Mouse (Mus musculus) megakaryocyte progenitor cell, adult 5-6 weeks (primary cell): ENCODE measurements at regions not wholly inside any gene's neighbourhood (a gene's known extent, or its start where the extent isn't known, plus 50 kb on each side); places are given as distances from the start of the nearest gene placed in this dataset.

Experiments used
- ATAC-seq: replicated peaks from 2 replicates; pipeline ENCODE4 v1.8.0; 2016; ENCODE audit warnings: mild to moderate bottlenecking, moderate TSS enrichment, inconsistent platforms; ENCODE audit not compliant: poor library complexity

DNA sequence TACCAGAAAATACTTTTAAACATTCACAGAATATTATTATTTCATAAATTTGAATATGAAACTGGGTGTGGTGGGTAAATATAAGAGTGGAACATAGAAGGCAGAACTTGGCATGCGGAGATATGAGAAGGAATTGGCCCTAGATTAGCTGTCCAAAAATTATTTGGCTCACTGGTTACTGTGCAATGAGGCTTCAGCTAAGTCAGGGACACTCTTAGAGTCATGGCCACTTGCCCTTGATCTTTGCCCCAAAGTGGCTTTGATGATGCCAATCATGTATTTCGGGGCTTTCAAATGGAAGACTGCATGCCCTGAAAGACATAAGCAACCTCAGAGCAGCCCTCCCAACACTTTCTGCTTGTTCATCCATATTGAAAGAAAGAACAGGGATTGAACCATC is 76.9 kb downstream of the Pxdc1 start:
- no peak for ATAC-seq

DNA sequence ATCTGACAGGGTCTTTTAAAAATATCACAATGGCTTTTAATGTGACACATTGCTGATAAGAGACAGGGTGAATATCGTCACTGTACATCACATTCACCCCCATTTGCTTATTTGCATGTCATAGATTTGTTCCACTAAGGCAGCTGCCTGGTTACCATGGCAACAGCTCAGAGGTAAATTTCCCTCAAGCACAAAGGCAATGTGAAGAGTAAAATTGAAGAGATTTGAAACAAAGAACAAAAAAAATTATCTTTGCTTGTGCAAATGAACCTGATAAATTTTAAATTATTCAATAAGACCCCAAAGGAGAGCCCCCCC is 77.3 kb downstream of the Pxdc1 start:
- ATAC-seq, result no peak

- ATAC-seq, result no peak
Measured at GRCm38 (mm10) chr13:34575179-34575996, 77.9 kb downstream of the Pxdc1 start.

DNA sequence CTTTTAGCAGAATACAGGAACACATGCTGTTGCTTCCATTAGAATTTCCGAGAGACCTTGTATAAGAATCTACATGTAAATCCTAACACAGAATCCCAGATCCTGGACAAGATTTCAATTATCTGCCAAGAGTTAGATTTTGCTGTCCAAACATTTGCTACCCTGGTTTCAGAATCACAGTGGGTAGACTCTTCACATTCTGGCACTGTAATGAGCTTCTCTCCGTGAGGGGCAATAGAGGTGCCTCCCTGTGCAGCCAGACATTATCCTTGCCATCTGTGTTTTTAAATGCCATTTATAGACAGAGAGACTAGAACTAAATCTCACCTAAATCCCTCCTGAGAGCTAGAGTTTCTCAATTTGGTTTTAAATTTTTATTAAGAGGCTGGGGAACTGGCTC is 84.0 kb downstream of the Pxdc1 start:
- ATAC-seq, result no peak

DNA sequence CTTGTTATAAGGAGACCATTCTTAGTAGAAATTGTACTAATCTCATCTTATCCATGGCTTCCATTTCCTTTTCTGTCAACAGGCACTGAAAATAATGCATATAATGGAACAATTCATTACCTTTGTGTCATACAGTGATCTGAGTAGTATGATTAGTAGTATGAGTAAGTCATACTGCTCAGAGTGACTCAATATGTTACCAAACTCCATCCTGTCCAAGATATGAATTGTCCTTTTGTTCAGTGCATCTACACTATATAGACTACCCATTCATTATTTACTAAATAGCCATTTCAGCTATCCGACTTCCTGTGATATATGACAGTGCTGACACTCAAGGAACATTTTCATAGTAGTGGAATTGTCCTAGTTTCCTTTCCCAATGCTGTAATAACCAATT is 86.6 kb downstream of the Pxdc1 start:
- ATAC-seq, result no peak

GRCm38 (mm10) chr13:34550130-34550884 is 103.0 kb downstream of the Pxdc1 start:
- no peak for ATAC-seq

- ATAC-seq, result no peak
Measured at GRCm38 (mm10) chr13:34540646-34541045, 112.6 kb downstream of the Pxdc1 start.

DNA sequence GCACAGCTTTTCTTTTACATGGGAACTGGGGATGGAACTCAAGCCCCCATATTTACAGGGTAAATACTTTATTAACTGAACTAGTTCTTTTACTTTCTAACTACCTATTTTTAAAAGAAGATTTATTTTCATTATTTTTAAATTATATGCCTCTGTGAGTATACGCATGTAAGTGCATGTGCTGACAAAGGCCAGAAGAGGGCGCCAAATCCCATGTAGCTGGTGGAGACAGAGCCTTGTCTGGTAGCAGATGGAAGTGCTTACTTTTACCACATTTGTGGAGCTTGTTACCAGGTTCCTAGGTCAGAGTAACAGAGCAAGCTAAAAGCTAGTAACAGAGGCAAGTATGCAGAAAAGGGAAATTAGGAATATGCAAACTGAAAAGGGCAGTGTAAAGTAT is 119.4 kb downstream of the Pxdc1 start:
- ATAC-seq, result no peak

DNA sequence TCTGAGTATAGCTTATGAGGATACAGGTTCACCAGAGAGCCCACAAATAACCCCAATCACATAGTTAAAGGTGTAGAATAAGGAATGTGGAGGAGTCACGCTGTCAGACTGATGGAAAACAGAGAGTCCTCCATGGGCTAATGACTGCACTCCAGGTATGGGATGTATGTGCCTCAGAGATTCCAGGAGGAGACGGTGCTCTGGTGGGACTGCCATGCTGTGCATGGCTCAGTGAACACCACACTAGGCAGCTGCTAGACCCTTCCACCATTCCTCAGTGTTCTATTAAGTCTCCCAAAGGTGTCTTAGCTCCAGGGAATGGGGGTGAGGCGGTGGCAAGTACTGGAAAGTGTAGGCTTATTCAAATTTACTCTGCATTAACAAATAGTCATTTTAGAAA is 142.0 kb downstream of the Pxdc1 start:
- no peak for ATAC-seq

DNA sequence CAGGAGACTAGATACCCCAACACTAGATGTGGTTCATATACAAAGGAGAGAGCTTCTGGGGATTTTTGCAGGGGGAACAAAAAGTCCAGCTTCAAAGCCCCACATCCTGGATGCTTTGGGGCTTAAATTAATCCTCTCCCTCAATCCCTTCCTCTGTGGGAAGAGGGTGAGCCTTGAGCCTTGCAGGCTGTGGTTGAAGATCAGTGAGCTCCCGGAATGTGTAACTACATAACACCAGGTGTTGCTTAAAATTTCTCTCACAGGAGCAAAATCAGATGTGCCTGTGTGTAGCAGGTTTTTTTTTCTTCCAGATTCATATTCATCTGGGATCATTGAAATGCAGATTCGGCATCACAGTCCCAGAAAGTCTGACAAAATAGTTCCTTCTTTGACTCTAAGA is 146.1 kb downstream of the Pxdc1 start:
- no peak for ATAC-seq

DNA sequence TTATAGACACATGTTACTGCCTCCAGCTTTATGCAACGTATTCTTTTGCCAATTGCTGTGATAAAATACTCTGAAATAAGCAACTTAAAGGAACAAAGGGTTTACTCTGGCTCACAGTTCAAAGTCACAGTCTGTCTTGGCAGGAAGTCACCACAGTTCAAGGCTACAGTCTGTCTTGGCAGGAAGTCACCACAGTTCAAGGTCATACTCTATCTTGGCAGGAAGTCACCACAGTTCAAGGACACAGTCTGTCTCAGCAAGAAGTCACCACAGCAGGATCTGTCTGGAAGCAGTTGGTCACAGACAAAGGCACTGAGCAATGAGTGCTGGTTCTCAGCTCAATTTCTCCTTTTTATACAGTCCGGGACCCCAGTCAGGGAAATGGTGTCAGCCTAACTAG is 147.4 kb downstream of the Pxdc1 start:
- ATAC-seq, result no peak

- ATAC-seq, result no peak
Measured at GRCm38 (mm10) chr13:34504879-34505278, 148.4 kb downstream of the Pxdc1 start.

DNA sequence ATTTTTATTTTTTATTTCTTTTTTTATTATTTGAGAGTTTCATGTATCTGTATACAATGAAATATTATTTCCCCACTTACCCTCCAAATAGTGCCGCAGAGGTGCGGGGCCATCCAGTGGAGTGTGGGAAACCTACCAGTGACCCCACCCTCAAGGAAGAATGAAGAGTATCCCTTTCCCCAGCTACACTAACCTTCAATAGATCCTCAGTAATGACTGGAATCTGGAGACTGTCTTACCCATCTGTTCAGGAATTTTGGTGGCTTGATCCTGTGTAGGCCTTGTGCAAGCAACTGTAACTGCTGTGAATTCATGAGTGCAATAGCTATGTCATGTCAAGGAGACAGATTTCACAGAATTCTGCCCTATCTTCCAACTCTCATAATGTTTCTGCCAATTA is 153.9 kb upstream of the Slc22a23 start:
- no peak for ATAC-seq

DNA sequence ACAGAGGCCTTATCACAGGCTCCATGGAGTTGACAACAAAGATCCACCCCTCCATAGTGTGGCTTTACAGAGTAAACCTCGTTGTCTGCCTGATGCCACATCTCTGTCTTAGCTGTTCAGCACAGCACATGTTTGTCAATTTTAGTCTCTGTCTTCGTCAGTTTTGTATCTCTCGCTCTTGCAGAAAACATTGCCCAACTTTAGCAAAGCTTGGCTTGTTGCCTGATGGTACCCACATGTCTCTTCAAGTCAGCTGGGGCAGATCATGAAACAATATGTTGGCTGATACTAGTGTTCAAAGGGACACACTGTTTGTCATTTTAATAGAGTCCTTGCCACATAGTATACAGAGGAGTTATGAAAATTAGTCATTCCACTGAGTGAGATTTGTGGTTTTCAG is 152.7 kb upstream of the Slc22a23 start:
- ATAC-seq, result no peak

- no peak for ATAC-seq
Measured at GRCm38 (mm10) chr13:34484831-34485230, 139.8 kb upstream of the Slc22a23 start.

GRCm38 (mm10) chr13:34481461-34481860 is 136.5 kb upstream of the Slc22a23 start:
- ATAC-seq, result no peak

GRCm38 (mm10) chr13:34470410-34470809 is 125.4 kb upstream of the Slc22a23 start:
- ATAC-seq, result no peak

DNA sequence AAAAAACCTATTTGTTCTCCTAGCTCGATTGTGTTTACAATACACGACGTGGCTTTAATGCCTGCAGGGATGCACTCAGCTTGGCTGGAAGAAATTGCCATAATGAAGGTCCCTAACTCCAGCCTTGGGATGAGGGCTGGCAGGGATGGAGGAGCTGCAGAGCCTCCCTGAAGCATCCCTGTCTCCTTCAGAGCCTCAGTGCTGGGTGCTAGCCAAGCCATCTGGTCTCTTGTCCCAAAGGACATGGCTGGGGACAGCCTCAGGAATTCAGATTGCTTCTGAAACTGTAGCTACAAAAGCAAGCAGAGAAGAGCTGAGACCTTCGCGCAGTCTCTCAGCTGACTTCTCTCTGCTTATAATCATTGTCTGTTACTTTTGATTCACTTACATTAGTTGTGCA is 124.6 kb upstream of the Slc22a23 start:
- no peak for ATAC-seq

GRCm38 (mm10) chr13:34468132-34468748 is 123.3 kb upstream of the Slc22a23 start:
- ATAC-seq, result no peak

- peak; percentile 52; the same call in 1 of the 2 replicates for ATAC-seq
Measured at GRCm38 (mm10) chr13:34465862-34466430, 121.0 kb upstream of the Slc22a23 start.

GRCm38 (mm10) chr13:34465456-34465855 is 120.5 kb upstream of the Slc22a23 start:
- ATAC-seq, result no peak

DNA sequence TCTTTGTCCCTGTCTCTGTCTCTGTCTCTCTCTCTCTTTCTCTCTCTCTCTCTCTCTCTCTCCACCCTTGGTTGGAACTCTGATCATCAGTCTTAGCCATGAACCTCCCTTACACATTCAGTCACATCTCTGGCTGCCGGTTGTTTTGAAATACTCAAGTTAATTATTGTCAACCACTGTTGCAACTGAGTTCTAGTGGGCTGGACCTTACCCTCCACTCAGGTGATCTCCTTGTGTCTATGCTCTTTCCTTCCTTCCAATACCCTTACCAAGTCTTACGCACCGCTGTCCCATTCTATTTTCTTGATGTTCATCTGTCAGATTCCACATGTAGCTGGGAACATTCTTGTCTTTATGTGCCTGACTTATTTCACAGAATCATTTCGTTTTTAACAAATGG is 119.2 kb upstream of the Slc22a23 start:
- no peak for ATAC-seq
